Mouse (Mus musculus) small intestine, adult 2 months (tissue): Measurements from ENCODE around the gene Gnat2.

Experiments used
- CTCF ChIP-seq: fragments of 200-500 bp; IDR thresholded peaks from 2 replicates; pipeline ENCODE4 v1.5.1; 2012; ENCODE audit warnings: low read depth, mild to moderate bottlenecking, control low read depth, inconsistent platforms, low read length, moderate library complexity, mixed read lengths; ENCODE audit not compliant: insufficient replicate concordance, insufficient read length; ENCODE audit errors: extremely low read depth
- POLR2A ChIP-seq: fragments of 200-500 bp; IDR thresholded peaks from 2 replicates; pipeline ENCODE4 v1.6.1; 2012; ENCODE audit warnings: low read depth, mild to moderate bottlenecking, control low read depth, inconsistent platforms, low read length, moderate library complexity

- TF ChIP-seq CTCF (no peak), POLR2A (no peak)
Observed at GRCm38 (mm10) chr3:108094976-108095760, 2.6 kb downstream of the Gnat2 start.
